Mouse (Mus musculus) embryo, embryonic 9.5 days (tissue): Measurements from ENCODE around the gene Grifin.

ENCODE experiments used
- DNase-seq: peaks from one replicate; pipeline ENCODE4 v3.0.0-alpha.2; 2017; ENCODE audit errors: extremely low spot score

Gene Grifin

DNA sequence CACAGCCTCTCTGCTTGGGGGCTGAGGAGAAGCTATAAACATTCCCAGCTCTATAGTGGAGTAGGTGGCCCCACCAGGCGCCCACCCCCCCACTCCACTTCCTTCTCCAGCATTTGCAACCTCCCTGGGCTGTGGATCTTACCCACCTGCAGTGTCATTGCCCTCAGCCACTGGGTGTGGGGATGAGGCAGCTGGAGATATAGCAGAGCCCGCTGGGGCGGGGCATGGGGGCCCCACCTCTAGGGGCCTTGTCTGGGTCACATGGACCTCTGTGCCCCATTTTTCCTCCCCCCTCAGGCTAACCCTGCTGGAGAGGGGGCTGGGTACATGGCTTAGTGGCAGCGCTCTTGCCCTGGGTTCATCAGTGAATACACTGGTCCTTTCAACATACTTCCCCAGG lies at the start of gene Grifin:
Gene Grifin (minus strand): TSS at position 176 of the 400 bp plus-strand sequence.
- DNase-seq: no peak

DNA sequence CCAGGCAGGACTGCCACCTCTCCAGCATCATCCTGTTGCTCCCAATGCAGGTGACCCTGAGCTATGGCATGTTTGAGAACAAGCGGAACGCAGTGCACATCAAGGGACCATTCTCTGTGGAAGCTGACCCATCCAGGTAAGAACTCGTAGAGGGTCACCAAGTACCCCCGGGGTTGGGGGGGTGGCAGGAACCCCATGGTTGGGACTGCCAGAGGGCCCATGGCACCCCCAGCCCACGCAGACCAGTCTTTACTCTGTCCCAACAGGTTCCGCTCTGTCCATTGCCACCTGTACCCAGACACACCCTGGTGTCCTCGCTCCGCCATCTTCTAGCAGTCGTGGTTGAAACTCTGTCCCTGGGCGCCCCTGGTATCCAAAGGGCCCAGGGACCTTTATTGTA lies 49.3 kb upstream of the Grifin start:
- no peak for DNase-seq

DNA sequence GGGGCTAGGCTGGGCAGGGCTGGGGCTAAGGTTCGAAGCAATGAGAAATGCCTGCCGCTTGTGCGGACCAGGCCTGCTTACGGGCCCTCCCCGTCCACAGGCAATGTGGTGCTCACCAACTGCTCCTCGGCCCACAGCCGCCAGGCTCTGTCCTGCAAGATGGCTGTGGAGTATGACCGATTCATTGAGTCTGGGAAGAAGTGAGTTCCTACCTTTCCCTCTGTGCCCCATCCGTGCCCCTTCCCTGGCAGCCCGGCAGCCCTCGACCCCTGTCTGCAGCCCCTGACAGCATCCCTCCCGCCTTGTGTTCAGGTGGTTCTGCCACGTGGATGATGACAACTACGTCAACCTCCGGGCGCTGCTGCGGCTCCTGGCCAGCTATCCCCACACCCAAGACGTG lies 47.3 kb upstream of the Grifin start:
- no peak for DNase-seq

DNA sequence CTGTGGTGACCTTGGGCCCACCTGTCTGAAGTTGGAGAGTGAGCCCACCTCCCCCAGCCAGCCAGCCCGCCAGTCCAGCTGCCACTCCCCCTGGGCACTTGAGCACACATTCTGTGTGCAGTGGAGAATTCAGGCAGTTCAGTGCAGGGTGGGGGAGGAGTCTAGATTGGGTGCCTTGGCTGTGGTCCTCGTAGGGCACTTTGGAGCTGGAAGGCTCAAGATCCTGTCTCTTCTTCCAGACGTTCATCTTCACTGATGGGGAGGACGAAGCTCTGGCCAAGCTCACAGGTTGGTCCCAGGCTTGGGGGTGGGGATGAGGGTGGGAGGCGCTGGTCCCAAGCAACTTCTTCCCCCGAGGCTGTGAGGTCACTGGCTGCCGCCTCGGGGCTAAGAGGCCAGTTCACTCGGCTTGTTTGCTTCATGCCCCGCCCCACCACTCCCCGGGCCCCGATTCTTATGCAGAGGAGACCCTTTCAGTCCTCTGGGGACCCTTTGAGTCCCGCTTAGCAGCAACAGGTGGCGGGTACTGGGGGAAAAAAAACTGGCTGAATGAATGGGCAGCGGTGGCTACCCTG lies 46.8 kb upstream of the Grifin start:
- peak; percentile 73 for DNase-seq

DNA sequence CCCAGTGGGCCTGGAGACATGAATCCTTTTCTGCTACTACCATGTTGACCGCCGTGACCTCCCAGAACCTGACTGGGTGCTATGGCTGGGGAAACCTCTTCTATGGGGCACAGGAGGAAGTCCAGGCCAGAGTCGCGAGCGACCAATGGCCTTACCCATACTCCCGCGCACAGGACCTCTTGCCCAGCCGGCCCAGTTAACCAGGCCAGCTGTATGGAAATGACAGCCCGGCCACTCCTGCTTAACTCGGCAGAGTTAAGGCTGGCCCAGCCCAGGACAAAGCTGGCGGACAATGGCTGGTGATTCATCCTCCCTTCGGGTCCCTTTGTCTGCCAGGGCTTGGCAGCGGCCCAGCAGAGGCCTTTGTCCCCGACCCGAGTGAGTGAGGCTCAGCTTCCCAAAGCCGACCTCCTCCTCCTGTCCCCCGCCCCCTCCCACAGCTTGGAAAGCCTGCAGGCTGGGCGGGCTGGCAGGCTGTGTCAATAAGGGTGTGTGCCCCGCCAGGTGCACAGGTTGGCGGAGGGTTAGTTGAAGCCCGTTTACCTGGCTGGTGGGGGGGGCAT lies 46.2 kb upstream of the Grifin start:
- peak; percentile 79 for DNase-seq

DNA sequence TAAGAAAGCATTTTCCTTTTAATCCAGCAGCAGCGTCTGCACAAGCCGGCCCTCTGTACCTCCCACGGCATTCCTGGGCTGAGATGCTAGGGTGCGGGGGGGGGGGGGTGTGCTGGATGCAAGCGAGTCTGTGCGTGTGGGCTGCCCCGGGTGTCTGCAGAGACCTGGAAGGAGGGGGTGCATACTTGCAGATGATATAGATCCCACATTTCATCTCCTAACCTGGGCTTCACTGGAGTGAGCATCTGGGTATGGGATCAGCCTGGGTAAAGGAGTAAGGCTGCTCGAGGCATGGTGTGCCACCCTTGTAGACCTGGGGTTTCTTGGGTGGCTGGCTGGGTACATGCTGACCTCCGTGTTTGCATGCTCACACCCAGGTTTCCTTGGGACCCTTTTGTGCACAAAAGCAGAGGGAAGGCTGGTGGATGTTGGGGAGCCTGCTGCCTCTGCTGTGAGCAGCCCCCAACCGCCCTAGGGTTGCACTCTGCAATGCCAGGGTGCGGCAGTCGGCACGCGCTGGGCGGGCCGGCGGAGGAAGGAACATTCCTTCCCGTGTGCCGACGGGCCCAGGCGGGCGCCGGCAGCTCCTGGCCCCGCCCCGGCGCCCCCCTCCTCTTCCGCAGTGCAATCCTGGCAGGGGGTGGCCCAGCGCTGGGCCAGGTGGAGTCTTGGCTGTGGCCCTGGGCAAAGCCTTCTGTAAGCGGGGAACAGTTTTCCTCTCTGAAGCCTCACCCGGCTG lies 45.6 kb upstream of the Grifin start:
- DNase-seq: peak; percentile 48

DNA sequence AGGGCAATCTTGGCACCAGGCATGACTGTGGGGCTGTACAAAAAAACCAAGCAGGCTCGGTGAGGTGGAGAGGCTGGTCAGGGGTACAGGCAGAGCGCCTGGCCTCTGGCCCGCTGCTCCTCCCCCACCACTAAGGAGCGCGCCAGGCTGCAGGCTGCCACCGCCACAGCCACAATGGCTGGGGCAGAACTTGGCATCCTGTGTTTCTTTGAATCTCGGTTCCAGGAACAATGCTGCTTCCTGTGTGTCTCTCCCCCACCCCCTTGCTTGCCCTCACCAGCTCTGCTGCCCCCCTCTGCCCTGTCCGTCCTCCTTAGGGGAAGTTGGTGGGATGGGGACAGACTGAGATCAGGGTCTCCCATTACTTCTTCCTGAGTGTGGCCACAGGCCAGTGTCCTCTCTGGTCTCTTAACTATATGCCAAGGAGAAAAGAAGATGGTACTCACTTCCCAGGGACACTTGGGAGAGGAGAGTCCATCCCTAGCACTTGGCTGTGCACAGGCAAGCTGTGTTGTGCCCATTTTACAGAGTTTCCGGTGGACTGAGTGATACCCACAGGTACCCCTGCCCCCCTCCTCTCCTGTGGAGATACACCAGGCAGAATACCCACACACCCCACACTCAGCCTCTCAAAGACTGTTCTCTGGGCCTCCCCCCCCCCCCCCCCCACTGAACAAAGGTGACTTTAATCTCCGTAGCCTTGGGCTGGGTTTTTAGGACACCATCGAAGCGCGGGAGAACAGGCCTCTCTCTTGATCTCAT lies 44.8 kb upstream of the Grifin start:
- peak; percentile 38 for DNase-seq

DNA sequence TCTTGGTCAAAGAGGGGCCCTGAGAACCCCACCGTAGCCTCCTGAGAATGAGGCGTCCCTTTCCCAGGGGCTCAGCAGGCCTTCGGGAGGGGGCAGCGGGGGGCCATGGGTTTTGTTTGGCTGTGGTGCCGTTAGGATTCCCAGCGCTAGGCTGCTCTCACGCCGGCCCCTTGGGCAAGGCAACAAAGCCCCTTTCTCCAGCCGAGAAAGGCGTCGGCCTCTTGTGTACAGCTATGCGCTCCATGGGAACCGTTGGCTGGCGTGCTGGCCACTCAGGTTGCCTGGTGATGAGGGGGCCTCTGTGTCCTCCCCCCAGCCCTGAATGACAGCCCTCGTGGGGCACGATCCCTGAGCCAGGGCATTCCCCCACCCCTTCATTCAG lies 43.8 kb upstream of the Grifin start:
- DNase-seq: peak; percentile 51

DNA sequence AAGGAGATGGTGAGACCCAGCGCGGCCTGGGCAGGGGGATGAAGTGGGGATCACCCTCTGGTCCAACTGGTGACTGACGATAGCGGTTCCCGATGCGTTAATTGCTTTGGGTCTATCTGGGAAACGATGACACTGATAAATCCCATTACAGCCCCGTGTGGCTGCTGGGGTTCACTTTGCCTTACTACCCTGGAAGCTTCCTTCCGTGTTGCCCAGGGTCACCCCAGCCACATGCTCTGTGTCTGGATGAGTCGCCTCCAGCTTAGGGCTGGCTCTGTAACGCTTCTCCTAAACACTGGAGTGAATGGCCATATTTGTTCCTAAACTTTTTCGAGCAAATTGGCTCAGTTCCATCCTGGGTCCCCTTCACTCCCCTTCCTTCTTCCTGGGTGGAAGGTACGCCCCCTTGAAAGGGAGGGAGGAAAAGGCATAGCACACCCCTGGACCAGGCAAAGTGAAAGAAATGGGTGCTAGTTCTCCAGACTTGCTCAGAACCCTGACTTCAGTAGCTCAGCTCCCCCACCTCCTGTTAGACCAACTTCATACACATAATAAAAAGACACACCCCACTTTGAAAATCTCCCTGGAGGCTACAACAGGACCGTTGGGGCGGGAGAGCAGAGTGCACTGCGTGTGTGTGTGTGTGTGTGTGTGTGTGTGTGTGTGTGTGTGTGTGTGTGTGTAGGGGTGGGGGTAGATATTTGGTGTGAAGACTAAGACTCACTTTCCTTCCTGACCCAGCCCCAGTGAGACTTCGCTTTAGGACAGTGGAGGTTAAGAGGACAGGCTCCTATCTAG lies 43.2 kb upstream of the Grifin start:
- no peak for DNase-seq

DNA sequence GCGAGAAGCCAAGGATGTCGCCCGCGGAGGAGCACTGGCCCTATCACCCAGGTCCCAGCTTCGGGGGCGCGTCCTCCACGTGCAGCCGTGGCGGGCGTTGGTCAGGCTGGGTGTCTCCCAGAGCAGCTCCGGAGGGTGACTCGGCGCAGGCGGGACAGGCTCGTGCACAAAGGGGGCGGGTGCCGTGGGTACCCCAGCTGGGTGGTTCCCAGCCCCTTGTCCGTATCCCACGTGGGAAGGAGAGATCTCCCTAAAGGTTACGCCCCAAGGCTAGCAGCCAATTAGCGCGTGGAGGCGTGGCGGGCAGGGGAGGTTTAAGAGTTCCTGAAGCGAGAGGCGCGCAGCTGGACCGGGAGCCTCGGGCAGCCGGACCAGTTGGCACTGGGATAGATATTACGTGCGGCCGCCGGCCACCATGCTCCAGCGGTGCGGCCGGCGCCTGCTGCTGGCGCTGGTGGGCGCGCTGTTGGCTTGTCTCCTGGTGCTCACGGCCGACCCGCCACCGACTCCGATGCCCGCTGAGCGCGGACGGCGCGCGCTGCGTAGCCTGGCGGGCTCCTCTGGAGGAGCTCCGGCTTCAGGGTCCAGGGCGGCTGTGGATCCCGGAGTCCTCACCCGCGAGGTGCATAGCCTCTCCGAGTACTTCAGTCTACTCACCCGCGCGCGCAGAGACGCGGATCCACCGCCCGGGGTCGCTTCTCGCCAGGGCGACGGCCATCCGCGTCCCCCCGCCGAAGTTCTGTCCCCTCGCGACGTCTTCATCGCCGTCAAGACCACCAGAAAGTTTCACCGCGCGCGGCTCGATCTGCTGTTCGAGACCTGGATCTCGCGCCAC lies 42.3 kb upstream of the Grifin start, which contains the start of gene Lfng:
Gene Lfng (plus strand): TSS at position 320 of the 835 bp plus-strand sequence.
- DNase-seq: peak; percentile 94

DNA sequence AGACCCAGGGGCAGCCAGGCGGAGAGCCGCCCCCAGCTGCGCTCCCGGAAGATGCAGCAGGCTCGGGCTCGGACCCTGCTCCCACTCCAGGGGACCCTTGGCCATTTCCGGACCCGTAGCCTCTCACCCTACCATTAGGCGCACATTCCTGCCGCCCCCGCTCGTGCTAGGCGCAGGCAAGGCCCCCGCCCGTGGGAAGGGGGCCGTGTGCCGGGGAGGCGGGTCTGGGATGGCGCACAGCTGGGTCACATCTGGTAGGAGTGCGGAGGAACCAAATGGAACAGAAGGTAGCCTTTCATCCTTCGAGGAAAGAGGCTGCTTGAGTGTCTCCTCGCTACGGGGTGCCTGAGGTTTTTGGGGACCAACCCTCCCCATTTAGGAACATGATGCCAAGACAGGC lies 41.5 kb upstream of the Grifin start:
- DNase-seq: peak; percentile 54

DNA sequence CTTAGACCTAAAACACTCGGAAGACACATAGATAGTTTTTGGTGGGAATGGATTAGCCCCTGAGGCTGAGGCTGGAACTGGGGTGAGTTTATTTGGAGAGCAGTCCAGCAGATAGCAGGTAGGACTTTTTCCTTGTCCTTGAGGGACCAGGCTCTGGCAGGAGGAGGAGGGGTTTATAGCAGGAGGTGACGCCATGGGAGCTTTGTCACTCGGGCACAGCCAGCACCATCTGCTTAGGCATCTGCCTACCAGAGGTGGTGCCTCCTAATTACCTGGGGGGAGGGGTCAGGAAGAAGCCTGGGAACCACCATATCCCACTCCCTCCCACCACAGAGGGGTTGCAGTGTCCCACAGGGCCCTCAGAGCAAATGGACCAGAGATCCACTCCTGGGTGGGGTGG lies 40.4 kb upstream of the Grifin start:
- peak; percentile 27 for DNase-seq

DNA sequence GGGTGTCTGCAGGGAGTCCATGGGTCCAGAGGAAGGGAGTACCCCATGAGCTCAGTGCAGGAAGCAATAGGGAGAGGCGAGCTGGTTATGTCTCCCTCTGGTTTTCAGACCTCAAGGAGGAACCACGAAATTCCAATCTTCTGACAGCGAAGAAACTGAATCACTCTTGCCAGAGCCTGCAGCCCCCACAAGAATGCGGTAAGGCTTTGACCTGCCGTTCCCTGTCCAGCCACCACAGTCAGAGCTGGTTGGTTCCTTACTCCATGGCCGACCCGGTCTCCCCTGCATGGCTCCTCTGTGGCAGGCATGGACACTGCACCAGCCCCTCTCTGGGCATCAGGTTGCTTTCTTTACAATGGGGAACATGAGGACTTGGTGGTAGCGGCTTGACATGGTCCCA lies 39.5 kb upstream of the Grifin start:
- DNase-seq: no peak

DNA sequence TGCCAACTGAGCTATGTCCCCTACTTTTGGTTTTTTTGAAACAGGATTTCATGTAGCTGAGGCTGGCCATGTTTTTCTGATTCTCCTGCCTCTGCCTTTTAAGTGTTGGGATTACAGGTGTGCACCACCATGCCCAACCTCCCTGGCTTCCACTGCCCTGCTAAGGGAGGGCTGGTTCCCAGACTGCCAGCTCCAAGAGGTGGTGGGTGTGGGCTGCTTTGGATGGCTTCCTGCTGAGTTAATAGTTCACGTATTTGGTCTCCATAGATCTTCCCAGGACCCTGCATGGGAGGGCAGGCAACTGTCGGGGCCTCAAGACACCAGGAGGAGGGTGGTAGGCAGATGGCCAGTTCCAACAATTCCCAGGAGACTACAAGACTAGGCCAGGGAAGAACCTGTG lies 37.7 kb upstream of the Grifin start:
- DNase-seq: no peak

DNA sequence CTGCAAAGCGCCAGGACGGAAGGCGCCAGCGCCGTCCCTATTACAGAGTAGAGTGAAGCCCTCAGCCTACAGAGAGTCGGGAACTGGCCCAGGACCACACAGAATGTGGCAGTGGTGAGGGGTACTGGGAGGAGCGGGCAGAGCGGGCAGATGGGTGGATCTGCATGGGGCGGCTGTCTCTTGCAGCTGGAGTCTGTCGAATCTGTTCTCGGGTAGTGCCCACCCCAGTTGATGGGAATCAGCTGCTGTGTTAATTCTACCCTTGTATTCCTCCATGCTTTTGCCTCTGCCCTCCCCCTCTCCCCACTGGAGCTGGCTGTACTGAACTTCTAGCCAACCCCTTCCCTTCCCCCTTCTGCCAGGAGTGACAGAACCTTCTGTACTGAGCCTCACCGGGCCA lies 36.8 kb upstream of the Grifin start:
- no peak for DNase-seq

DNA sequence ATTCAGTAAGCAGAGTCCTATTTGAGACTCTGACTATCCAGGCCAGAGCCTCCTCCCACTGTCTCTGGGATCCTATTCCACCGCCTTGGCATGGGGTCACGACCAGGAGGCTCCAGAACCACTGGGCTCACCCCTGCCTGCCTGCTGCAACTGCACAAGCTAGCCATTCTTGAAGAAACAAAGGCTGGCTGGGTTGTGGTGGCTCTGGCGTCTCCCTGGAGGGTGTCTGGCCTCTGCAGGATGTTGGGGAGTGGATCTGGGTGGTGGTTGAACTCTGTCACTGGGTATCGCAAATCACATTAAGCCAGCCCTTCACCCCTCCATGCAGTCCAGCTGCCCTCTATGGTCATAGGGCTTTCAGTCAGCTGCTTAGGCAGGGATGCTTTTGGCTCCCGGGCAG lies 35.1 kb upstream of the Grifin start:
- DNase-seq: no peak

DNA sequence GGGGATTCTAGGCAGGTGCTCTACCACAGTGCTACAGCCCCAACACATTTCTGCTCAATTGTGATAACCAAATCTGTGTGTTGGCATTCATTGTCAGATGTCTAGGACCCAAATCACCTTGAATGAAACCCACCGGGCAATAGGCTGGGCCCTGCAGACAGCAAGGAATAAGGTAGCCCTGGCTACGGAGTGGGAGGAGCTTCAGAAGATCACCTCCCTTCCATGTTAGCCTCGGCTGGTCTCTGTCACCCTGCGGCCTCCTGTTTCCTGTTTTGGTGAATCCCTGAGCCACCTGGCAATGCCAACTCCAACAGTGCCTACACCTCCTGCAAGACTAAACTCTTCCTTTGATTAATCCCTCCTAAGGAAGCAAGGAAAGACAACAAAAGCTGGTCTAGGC lies 32.9 kb upstream of the Grifin start:
- no peak for DNase-seq

DNA sequence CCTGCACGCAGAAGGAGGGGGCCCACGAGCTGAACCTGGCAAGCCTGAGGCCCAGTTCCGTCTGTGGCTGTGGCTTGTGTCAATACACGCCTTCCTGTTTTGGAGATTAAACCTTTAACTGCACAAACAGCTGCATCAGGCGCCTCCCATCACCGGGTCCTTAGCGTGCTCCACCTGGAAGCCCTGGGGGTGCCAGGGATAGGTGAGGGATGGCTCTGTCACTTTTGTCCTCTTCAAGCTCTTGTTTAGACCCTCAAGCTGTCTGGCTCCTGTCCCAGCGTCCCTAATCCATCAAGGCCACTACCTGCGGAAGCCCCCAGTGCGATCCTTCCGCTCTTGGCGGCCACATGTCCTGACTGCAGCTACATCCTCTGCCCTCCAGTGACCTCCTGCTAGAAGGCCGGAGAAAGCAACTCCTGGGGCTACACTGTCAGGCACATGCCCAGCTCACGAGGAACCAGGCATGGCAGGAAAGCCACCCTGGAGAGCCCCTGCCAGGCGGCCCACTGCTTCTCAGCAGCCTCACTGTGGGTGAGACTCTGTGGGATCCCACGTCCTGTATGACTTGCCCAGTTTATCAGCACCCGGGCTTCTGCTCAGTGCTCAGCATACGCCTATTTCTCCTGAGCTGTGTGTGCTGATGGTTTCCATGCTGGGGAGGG lies 32.2 kb upstream of the Grifin start:
- no peak for DNase-seq

DNA sequence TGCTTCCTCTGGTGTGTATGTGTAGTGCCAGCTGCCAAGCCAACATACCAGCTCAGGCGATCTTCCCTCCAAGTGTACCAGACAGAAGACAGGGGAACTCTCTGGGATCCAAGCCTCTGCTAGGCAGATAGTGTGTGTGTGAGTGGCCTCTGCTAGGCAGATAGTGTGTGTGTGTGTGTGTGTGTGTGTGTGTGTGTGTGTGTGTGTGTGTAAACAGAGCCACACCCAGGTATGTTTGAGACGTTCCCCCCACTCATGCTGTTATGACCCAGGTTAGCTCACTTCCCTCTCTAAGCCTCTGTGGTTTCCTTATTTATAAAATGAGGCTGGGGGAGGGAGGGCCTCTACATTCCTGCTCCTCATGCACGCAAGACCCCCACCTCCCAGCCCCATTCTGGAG lies 31.6 kb upstream of the Grifin start:
- DNase-seq: no peak

DNA sequence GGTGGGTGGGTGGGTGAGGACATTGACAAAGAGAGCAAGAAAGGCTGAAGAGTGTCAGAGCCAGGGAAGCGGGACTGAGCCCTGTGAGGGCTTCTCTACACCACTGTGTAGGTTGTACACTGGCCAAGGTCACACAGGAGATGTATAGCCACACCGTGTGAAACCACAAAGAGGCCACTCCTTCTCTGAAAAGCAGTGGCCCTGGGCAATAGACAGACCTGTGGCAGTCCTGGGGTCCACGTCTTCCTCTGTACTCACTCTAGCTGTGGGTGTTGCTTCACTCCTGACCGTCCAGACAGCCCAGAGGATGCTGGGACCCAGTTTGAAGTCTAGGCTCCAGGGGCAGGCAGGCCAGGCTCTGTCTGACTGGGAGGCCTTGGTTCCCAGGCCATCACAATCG lies 30.0 kb upstream of the Grifin start:
- DNase-seq: no peak
